Mouse (Mus musculus) large intestine, adult 2 months (tissue): ENCODE results near the gene Rcn3. TPM values are rescaled to one million over a fixed set of nuclear protein-coding genes. Genes with fewer than 3 reads are reported as not detected.

ENCODE experiments used
- DNase-seq: peaks from one replicate; pipeline ENCODE4 v3.0.0-alpha.2; 2012; ENCODE audit warnings: low read depth, low spot score
- WGBS: fragments of 180-500 bp; shearing (Covaris S2); methylation state at CpG from one replicate; pipeline ENCODE4 v1.1.7; 2018; 5-methylcytosine and 5-hydroxymethylcytosine counted together
- polyA plus RNA-seq: library from polyadenylated mRNA; depleted of rRNA; stranded (reverse); fragments of >200 nt; gene quantifications from 2 replicates; pipeline ENCODE4 v1.2.3, GENCODE M21; 2012; rRNA removed

The Rcn3 gene
- polyA plus RNA-seq: 44.3 and 48.6 TPM in 2 replicates

GRCm38 (mm10) chr7:45092048-45092447 lies at the start of gene Rcn3:
Gene Rcn3, minus strand, starts transcription at chr7:45092221.
- 4% methylated on average over 16 of the region's 16 CpGs for WGBS
- DNase-seq: no peak

GRCm38 (mm10) chr7:45141319-45141718 lies 49.3 kb upstream of the Rcn3 start:
- DNase-seq: no peak
- 88% methylated on average over 3 of the region's 3 CpGs for WGBS

GRCm38 (mm10) chr7:45139904-45140723 lies 48.1 kb upstream of the Rcn3 start:
- 66% methylated on average over 8 of the region's 8 CpGs for WGBS
- no peak for DNase-seq

- DNase-seq: no peak
- 100% methylated on average over 1 of the region's 1 CpGs for WGBS
Observed at GRCm38 (mm10) chr7:45138403-45138802, 46.4 kb upstream of the Rcn3 start.

- WGBS: 59% methylated on average over 12 of the region's 12 CpGs
- DNase-seq: no peak
Observed at GRCm38 (mm10) chr7:45137171-45138006, 45.4 kb upstream of the Rcn3 start.

- WGBS: 2% methylated on average over 29 of the region's 29 CpGs
Observed at GRCm38 (mm10) chr7:45135993-45136567, 44.1 kb upstream of the Rcn3 start, which contains the start of the genes Gm45713 and Flt3l. Gene Gm45713, minus strand, starts transcription at chr7:45136231. Gene Flt3l, minus strand, starts transcription at chr7:45136432.

GRCm38 (mm10) chr7:45135370-45135769 lies 43.3 kb upstream of the Rcn3 start:
- 81% methylated on average over 3 of the region's 3 CpGs for WGBS

More at GRCm38 (mm10) chr7:45135993-45136567, 44.1 kb upstream of the Rcn3 start, which contains the start of the genes Gm45713 and Flt3l:
- peak; percentile 95 for DNase-seq

GRCm38 (mm10) chr7:45134544-45135026 lies 42.6 kb upstream of the Rcn3 start:
- no peak for DNase-seq
- 25% methylated on average over 12 of the region's 12 CpGs for WGBS

More at GRCm38 (mm10) chr7:45135370-45135769, 43.3 kb upstream of the Rcn3 start:
- no peak for DNase-seq

GRCm38 (mm10) chr7:45133446-45134159 lies 41.6 kb upstream of the Rcn3 start:
- 79% methylated on average over 8 of the region's 8 CpGs for WGBS
- no peak for DNase-seq

GRCm38 (mm10) chr7:45131850-45132249 lies 39.8 kb upstream of the Rcn3 start:
- WGBS: 92% methylated on average over 11 of the region's 11 CpGs
- DNase-seq: no peak

GRCm38 (mm10) chr7:45129776-45130512 lies 37.9 kb upstream of the Rcn3 start:
- no peak for DNase-seq
- 72% methylated on average over 15 of the region's 15 CpGs for WGBS

- WGBS: 2% methylated on average over 17 of the region's 17 CpGs
- DNase-seq: no peak
Observed at GRCm38 (mm10) chr7:45129318-45129717, 37.3 kb upstream of the Rcn3 start.

- peak; percentile 98 for DNase-seq
- WGBS: under 1% methylated on average over 48 of the region's 48 CpGs
Observed at GRCm38 (mm10) chr7:45128624-45129246, 36.7 kb upstream of the Rcn3 start, which contains the start of gene Rpl13a. Gene Rpl13a, minus strand, starts transcription at chr7:45128761.

GRCm38 (mm10) chr7:45127700-45128224 lies 35.7 kb upstream of the Rcn3 start:
- under 1% methylated on average over 6 of the region's 6 CpGs for WGBS
- DNase-seq: no peak

GRCm38 (mm10) chr7:45126844-45127699 lies 35.1 kb upstream of the Rcn3 start:
- 24% methylated on average over 21 of the region's 21 CpGs for WGBS
- no peak for DNase-seq

- 63% methylated on average over 17 of the region's 17 CpGs for WGBS
- DNase-seq: no peak
Observed at GRCm38 (mm10) chr7:45126147-45126843, 34.3 kb upstream of the Rcn3 start.
